Mouse (Mus musculus) adrenal gland, postnatal 4 days (tissue): ENCODE measurements around the gene Itih2. TPM values are rescaled to one million over a fixed set of nuclear protein-coding genes. Genes with fewer than 3 reads are reported as not detected.

ENCODE experiments used
- DNase-seq, 2 experiments: peaks; one replicate each; pipeline ENCODE4 v3.0.0; 2021 to 2022; ENCODE audit warnings: low spot score in 2 of 2, mixed read lengths in 2 of 2
- total RNA-seq, 2 experiments: library from RNA; stranded (reverse); gene quantifications; 2 replicates each; pipeline ENCODE4 v1.2.3; 2021

The Itih2 gene
- total RNA-seq, 2 experiments from 2014 or later = 12.4 to 193 TPM

- DNase-seq = peak in 1 of 2 experiments; percentile 5
Observed at GRCm38 (mm10) chr2:10047758-10048436, 83.3 kb downstream of the Itih2 start.

Other genes starting within 250 kb of the Itih2 start
- gene 9230102O04Rik, start 241.9 kb downstream of the Itih2 start, total RNA-seq = 1 to 10 TPM in 1 of 2 experiments, under 1 TPM in 1; 0.87 to 2.3 TPM
- gene Gata3, start 241.4 kb downstream of the Itih2 start, total RNA-seq = 10 to 100 TPM; 28.0 to 37.3 TPM
- 10 to 100 TPM; 11.2 to 11.9 TPM for gene Taf3, start 82.8 kb downstream of the Itih2 start, total RNA-seq
- 100 to 1,000 TPM; 368 to 376 TPM for gene Atp5c1, start 50.9 kb downstream of the Itih2 start, total RNA-seq
- gene Kin, start 50.8 kb downstream of the Itih2 start, total RNA-seq = 10 to 100 TPM; 21.2 to 25.5 TPM
- gene Itih5, start 22.2 kb upstream of the Itih2 start, total RNA-seq = 10 to 100 TPM; 25.3 to 28.2 TPM
- gene Sfmbt2, start 239.1 kb upstream of the Itih2 start, total RNA-seq = 1 to 10 TPM; 2.3 to 2.9 TPM